Mouse (Mus musculus): ENCODE results near the gene Ddx43. TPM values are rescaled to one million over a fixed set of nuclear protein-coding genes. Genes with fewer than 3 reads are reported as not detected.
"Not testable (repeated sequence)": the region's sequence is repeated elsewhere in the genome, so short reads cannot be mapped to it uniquely, and the experiment has no call there.

The Ddx43 gene
- polyA plus RNA-seq, 1 experiment: not detected

- Histone ChIP-seq H3K27ac (replicated peaks; ENCODE audit: low read depth, low read length) (no peak overlapping the region), H3K4me3 (ENCODE audit: insufficient read depth, low read depth, low read length) (no peak overlapping the region)
Measured at GRCm38 (mm10) chr9:78365850-78366544, 29.6 kb upstream of the Ddx43 start.

DNA sequence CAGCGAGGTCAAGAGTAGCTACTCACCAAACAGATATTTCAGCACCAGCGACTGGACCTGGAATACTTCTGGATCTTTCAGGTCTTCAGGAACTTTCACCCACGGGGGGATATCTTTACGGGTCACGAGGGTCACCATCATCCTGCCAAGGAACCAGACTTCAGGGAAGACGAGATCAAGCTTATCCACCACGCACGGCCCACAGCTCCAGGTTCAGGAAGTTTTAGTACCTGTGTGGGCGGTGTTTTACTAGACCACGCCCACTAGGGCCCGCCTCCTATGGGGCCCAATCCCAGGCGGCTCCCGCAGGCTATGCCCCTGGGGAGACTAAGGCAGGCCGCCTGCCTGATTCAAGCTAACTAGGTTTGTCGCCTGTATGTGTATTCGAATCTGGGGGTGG lies 27.6 kb upstream of the Ddx43 start, which contains the start of gene Dppa5a:
Gene Dppa5a (minus strand): TSS at position 219 of the 400 bp plus-strand sequence.
- H3K4me1 ChIP-seq (ENCODE audit: control insufficient read depth, insufficient read depth, insufficient read length, low read length); H3K4me3 ChIP-seq (ENCODE audit: insufficient read depth, low read depth, low read length); H3K27ac ChIP-seq (replicated peaks; ENCODE audit: low read depth, low read length): not testable (repeated sequence)

More at GRCm38 (mm10) chr9:78365850-78366544, 29.6 kb upstream of the Ddx43 start:
- no peaks in the 10 kb centered on the region for H3K4me1 ChIP-seq (ENCODE audit: control insufficient read depth, insufficient read depth, insufficient read length, low read length)

GRCm38 (mm10) chr9:78368671-78369293 lies 26.8 kb upstream of the Ddx43 start:
- Histone ChIP-seq H3K27ac (replicated peaks; ENCODE audit: low read depth, low read length) (no peak overlapping the region), H3K4me1 (ENCODE audit: control insufficient read depth, insufficient read depth, insufficient read length, low read length) (no peaks in the 10 kb centered on the region), H3K4me3 (ENCODE audit: insufficient read depth, low read depth, low read length) (no peak overlapping the region)

DNA sequence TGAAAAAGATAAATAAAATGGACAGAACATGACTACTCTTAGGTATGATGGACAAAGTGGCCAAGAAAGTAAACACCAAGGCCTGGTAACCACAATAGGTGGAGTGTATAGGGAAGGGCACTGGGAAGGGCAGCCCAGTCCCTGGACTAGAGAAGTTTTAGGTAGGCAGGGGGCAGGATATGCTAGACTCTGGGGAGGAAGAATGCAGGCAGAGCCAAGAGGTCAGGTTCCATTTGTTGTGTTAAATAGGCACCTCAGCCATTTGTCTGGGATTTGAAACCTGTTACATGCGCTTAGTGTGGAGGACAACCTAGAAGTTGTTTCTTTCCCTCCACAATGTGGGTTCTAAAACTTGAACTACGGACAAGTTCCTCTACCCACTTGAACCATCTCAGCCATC lies 26.2 kb upstream of the Ddx43 start:
- H3K4me3 ChIP-seq (ENCODE audit: insufficient read depth, low read depth, low read length): no peak overlapping the region
- H3K27ac ChIP-seq (replicated peaks; ENCODE audit: low read depth, low read length): no peak overlapping the region

GRCm38 (mm10) chr9:78369786-78370185 lies 25.8 kb upstream of the Ddx43 start:
- Histone ChIP-seq H3K4me3 (ENCODE audit: insufficient read depth, low read depth, low read length) (no peak overlapping the region), H3K27ac (replicated peaks; ENCODE audit: low read depth, low read length) (no peak overlapping the region), H3K4me1 (ENCODE audit: control insufficient read depth, insufficient read depth, insufficient read length, low read length) (no peaks in the 10 kb centered on the region)

More for the DNA sequence above, 26.2 kb upstream of the Ddx43 start:
- H3K4me1 ChIP-seq (ENCODE audit: control insufficient read depth, insufficient read depth, insufficient read length, low read length): no peaks in the 10 kb centered on the region

- H3K4me1 ChIP-seq (ENCODE audit: control insufficient read depth, insufficient read depth, insufficient read length, low read length): no peaks in the 10 kb centered on the region
- no peak overlapping the region for H3K4me3 ChIP-seq (ENCODE audit: insufficient read depth, low read depth, low read length)
- no peak overlapping the region for H3K27ac ChIP-seq (replicated peaks; ENCODE audit: low read depth, low read length)
Measured at GRCm38 (mm10) chr9:78371441-78371840, 24.1 kb upstream of the Ddx43 start.

DNA sequence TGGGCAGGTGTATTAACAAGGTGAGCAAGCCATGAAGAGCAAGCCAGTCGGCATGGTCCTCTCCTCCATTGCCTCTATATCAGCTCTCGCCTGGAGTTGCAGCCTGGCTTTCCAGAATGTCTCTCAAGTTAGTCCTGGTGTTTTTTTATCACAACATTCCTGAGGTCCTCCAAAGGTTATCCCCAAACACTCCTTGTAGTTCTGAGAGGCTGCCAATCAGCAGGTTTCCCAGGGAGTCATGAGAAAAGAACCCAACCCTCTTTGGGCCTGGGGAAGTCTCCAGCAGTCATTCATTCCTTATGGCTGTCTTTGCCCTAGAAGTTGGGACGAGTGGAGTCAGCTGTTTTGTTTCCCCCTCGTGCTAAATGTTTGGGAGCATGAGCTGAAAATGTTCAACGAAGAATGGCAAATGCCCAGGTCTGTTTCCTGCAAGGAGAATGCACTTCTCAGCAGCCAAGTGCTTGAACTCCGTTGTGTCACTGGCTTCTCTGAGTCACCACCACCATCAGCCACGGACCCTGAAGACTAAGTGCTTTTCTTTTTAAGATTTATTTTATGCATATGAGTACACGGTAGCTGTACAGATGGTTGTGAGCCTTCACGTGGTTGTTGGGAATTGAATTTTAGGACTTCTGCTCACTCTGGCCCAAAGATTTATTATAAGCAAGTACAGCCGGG lies 22.6 kb upstream of the Ddx43 start:
- H3K27ac ChIP-seq (replicated peaks; ENCODE audit: low read depth, low read length): no peak overlapping the region
- no peaks in the 10 kb centered on the region for H3K4me1 ChIP-seq (ENCODE audit: control insufficient read depth, insufficient read depth, insufficient read length, low read length)
- H3K4me3 ChIP-seq (ENCODE audit: insufficient read depth, low read depth, low read length): no peak overlapping the region

DNA sequence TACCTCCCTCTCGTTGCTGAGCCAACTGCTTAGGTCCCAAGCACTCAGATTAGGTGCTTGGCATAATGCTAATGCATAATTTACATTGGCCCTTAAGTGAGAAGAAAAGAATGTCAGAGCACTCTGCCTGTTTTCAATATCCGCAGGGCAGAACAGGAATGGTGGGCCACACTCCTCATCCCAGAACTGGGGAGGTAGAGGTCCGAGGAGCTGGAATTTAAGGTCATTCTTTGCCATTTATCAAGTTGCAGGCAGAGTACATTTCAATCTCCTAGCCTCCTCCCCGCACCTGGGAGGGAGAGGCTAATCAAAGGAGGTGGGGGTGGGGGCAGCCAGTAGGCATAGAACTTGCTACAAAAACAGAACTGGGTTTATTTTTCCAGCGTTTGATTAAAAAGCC lies 21.2 kb upstream of the Ddx43 start:
- Histone ChIP-seq H3K4me3 (ENCODE audit: insufficient read depth, low read depth, low read length) (no peak overlapping the region), H3K27ac (replicated peaks; ENCODE audit: low read depth, low read length) (no peak overlapping the region), H3K4me1 (ENCODE audit: control insufficient read depth, insufficient read depth, insufficient read length, low read length) (no peaks in the 10 kb centered on the region)

DNA sequence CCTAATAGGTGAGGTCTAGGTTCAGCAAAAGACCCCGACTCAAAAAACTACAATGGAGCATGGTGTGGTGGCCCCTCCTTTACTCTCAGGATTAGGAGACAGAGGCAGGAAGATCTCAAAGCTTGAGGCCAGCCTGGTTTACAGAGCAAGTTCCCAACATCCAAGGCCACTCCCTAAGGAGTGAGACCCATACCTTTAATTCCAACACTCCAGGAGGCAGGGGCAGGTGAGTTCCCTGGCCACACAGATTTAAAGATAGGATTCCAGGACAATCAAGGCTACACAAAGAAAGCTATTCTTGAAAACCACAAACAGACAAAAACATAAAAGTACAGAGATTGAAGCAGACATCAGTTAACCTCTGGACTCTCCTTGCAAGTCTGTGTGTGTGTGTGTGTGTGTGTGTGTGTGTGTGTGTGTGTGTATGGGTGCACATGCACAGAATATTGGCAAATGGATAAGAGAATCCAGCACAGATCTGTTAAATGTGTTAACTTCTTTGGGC lies 20.6 kb upstream of the Ddx43 start:
- Histone ChIP-seq H3K4me3 (ENCODE audit: insufficient read depth, low read depth, low read length) (no peak overlapping the region), H3K4me1 (ENCODE audit: control insufficient read depth, insufficient read depth, insufficient read length, low read length) (no peaks in the 10 kb centered on the region), H3K27ac (replicated peaks; ENCODE audit: low read depth, low read length) (no peak overlapping the region)

DNA sequence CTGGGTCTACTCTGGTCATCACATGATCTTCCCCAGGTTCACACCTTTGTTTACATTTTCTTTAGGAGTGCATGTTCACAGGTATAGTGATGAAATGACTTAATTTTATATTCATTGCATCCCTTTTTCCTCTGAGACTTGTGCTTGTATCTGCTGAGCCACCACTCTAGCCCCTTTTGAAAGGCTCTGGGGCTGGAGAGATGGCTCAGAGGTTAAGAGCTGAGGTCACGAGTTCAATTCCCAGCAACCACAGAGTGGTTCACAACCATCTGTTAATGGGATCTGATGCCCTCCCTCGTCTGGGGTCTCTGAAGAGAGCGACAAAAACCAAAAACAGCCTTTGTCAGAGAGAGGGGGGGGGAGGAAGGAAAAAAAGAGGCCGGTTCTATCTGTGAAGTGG lies 20.1 kb upstream of the Ddx43 start:
- H3K4me3 ChIP-seq (ENCODE audit: insufficient read depth, low read depth, low read length): no peak overlapping the region
- no peaks in the 10 kb centered on the region for H3K4me1 ChIP-seq (ENCODE audit: control insufficient read depth, insufficient read depth, insufficient read length, low read length)
- no peak overlapping the region for H3K27ac ChIP-seq (replicated peaks; ENCODE audit: low read depth, low read length)

DNA sequence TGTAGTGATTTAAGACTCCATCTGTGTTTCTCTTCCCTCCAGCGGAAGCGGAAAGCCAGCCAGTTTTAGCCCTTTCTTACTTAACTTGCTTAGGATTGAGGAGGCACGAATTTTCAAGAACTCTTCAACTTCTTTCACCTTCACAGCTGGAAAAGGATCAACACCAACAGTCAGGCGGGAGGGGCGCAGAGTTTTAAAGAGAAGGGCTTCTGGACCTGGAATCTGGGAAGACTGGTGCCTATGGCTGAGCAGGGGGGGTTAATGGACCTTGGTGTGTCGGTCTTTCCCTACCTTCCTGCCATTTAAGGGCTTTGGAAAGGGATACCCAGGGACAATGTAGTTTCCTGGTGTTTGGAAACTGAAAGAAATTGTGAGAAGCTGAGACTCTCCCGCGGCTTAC lies 18.0 kb upstream of the Ddx43 start:
- H3K4me1 ChIP-seq (ENCODE audit: control insufficient read depth, insufficient read depth, insufficient read length, low read length): no peaks in the 10 kb centered on the region
- no peak overlapping the region for H3K4me3 ChIP-seq (ENCODE audit: insufficient read depth, low read depth, low read length)
- H3K27ac ChIP-seq (replicated peaks; ENCODE audit: low read depth, low read length): no peak overlapping the region

- H3K4me1 ChIP-seq (ENCODE audit: control insufficient read depth, insufficient read depth, insufficient read length, low read length): no peaks in the 10 kb centered on the region
- H3K27ac ChIP-seq (replicated peaks; ENCODE audit: low read depth, low read length): no peak within 1 kb of the TSS
- H3K4me3 ChIP-seq (ENCODE audit: insufficient read depth, low read depth, low read length): no peak within 1 kb of the TSS
Measured at GRCm38 (mm10) chr9:78378113-78378785, 17.3 kb upstream of the Ddx43 start, which contains the start of gene Ooep. TSS of gene Ooep (minus strand) at chr9:78378725.

DNA sequence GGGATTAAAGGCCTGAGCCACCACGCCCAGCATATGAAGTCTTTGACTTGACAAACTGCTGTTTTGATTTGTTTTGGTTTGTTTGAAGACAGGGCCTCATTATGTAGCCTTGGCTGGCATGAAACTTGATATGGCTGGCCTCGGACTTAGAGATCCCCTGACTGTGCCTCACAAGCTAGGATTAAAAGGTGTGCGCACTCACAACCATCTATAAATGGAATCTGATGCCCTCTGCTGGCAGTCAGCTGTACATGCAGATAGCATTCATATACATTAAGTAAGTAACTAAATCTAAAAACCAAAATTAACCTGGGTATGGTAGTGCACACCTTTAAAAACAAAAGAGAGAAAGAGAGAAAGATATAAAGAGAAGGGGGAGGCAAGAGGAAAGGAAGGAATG lies 9.7 kb upstream of the Ddx43 start:
- Histone ChIP-seq H3K4me3 (ENCODE audit: insufficient read depth, low read depth, low read length) (no peak overlapping the region), H3K27ac (replicated peaks; ENCODE audit: low read depth, low read length) (no peak overlapping the region)

DNA sequence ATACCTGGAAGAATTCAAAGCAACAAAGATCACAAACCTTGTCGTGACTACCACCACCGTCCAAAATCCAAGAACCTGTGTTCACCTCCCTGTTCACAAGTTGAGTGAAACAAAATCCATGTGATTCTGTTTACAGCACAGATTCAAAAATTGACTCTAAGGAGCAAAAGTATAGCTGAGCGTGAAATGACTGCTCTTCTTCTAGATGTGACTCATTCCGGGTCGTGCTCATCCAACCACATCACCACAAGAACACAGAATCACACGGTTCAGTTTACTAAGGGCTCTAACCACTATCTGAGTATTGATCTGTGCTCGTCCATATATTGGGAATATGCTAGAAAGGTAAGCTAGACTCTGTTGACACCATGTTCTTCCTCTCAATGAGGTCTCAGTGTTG lies 8.6 kb upstream of the Ddx43 start:
- H3K4me1 ChIP-seq (ENCODE audit: control insufficient read depth, insufficient read depth, insufficient read length, low read length): no peaks in the 10 kb centered on the region
- H3K4me3 ChIP-seq (ENCODE audit: insufficient read depth, low read depth, low read length): no peak overlapping the region

More for the DNA sequence above, 9.7 kb upstream of the Ddx43 start:
- H3K4me1 ChIP-seq (ENCODE audit: control insufficient read depth, insufficient read depth, insufficient read length, low read length): no peaks in the 10 kb centered on the region

GRCm38 (mm10) chr9:78389981-78390380 lies 5.6 kb upstream of the Ddx43 start:
- no peaks in the 10 kb centered on the region for H3K4me1 ChIP-seq (ENCODE audit: control insufficient read depth, insufficient read depth, insufficient read length, low read length)
- no peak overlapping the region for H3K27ac ChIP-seq (replicated peaks; ENCODE audit: low read depth, low read length)

More for the DNA sequence above, 8.6 kb upstream of the Ddx43 start:
- H3K27ac ChIP-seq (replicated peaks; ENCODE audit: low read depth, low read length): no peak overlapping the region

More at GRCm38 (mm10) chr9:78389981-78390380, 5.6 kb upstream of the Ddx43 start:
- H3K4me3 ChIP-seq (ENCODE audit: insufficient read depth, low read depth, low read length): no peak overlapping the region

Data from brown adipose tissue, adult 24 weeks (tissue).